Mouse (Mus musculus) kidney, postnatal 25 days (tissue): Measurements from ENCODE around the gene Hint1.

Experiments
- DNase-seq, 2 experiments: peaks; one replicate each; pipeline ENCODE4 v3.0.0; 2021; ENCODE audit warnings: mixed read lengths in 2 of 2

Hint1 gene

DNA sequence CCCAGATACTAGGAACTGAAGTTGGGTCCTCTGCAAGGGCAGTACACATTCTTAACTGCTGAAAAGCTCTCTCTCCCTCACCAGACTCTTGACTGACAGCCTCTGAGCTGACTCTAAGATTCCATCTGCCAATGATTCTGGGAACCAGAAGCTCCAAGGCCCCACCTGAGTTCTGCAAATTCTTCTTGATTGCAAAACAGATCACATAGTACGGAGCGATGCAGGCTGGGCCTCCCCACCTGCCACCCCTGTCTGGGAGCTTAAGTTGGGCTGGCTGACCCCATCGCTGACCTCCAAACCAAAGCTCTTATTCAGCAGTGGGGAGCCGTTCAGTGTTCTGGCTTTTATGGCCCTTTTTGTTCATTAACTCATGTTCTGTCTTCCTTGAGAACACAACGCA lies 31.3 kb downstream of the Hint1 start:
- DNase-seq = peak; percentile 76 to 94

DNA sequence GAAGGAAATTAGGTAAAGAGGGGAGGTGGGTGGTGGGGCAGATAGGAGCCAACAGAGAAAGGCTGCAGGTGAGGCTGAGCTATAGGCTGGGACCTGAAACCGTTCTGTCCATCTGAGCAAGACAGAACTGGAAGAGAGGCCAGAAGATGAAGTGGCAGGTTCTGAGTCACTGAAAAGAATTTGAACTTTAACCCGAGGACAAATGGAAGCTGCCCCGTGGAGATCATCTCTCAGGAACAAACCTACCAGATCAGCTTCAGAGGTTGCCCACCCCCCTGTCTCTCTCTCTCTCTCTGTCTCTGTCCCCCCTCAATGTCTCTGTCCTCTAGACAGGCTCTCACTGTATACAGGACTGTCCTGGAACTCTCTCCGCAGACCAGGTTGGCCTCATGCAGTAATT lies 33.5 kb downstream of the Hint1 start:
- peak in 1 of 2 experiments; percentile 64 for DNase-seq

- peak; percentile 87 to 95 for DNase-seq
Observed at GRCm38 (mm10) chr11:54902333-54903323, 36.4 kb downstream of the Hint1 start, which contains the start of gene Gpx3. Gene Gpx3, plus strand, starts transcription at chr11:54902453.

DNA sequence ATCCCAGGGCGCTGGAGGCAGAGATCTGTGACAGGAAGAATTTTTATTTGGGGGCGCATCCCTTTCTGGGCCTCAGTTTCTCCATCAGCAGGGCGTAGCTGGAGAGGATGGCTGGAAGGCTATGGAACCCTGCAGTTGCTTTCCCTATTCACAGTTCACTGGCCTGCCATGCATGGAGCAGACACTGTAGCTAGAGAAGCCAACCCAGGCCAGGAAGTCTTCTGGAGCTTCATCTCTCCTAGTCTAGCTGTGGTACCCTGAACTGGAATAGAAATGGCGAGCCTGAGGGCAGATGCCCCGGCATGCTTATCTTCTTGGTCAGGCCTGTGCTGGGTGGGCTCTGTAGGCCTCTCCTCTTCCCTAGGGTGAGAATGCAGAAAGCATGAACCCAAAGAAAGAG lies 37.2 kb downstream of the Hint1 start:
- DNase-seq = no peak

DNA sequence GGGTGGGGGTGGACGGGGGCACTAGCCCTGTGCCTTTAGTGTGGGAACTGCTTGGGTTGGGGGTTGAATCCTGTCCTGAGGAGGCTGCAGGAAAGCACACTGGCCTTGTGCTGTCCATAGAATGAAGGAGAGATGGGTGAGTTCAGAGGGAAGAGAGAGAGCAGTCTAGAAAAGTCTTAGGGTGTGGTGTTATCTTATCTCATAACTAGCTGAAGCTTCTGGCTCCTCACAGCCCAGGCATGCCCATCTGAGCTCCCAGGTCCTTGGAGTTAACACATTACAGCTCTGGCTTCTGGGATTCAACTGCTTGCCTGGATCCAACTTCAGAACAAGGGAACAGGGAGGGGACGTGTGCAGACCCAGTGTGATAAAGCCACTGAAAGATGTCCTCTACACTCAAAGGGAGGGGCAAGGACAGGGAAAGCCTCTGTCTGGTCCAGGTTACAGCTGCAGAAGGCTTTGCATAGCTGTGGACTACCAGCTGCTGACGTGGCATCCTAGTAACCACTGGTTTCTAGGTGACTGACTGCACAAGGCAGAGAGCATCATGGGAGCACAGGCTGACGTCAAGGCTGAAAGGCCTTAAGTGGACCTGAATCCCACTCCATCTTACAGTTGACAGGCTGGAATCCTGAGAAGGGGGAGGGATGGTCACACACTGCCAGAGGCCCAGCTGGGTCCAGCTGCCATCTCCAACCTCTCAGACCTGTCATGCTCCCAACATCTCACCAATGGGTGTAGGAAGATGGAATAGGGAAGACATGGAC lies 37.9 kb downstream of the Hint1 start:
- DNase-seq = peak in 1 of 2 experiments; percentile 85

DNA sequence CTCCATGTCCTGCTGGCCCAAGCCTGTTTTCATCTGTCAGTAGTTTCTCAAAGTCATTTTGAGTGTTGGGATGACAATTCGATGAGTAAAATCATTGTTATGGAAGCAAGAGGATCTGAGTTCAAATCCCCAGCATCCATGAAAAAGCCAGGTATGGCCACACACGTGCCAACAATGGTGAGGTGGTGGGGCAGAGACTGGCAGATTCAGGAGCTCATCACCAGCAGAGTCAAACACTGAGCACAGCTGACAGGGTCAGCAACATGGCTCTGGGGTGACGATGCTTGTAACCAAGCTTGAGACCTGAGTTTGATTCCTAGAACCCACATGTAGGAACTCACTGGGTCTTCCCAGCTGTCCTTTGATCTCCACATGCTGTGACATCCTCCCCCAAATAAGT lies 38.9 kb downstream of the Hint1 start:
- DNase-seq = no peak

- peak; percentile 66 to 87 for DNase-seq
Observed at GRCm38 (mm10) chr11:54905931-54906330, 39.7 kb downstream of the Hint1 start.

GRCm38 (mm10) chr11:54906466-54906865 lies 40.3 kb downstream of the Hint1 start:
- DNase-seq = peak in 1 of 2 experiments; percentile 49

DNA sequence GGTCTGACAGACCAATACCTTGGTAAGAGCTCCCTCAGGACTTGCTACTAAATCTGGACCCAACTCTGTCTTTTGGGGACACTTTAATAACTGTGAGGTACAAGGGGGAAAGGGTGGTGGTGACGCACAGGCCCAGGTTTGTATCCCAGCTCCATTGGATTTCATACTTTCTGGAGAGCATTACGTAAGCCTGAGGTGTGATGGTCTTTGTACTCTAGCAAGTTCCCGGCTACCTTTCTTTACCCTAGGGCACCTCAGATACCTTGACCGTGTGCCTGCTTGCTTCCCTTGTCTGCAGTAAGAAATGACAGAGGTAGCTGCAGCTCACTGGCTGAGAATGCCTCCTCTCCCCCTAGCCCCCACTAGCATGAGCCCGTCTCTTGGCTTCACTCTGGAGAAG lies 41.1 kb downstream of the Hint1 start:
- DNase-seq = peak in 1 of 2 experiments; percentile 37

- peak in 1 of 2 experiments; percentile 61 for DNase-seq
Observed at GRCm38 (mm10) chr11:54909273-54909672, 43.1 kb downstream of the Hint1 start.

- DNase-seq = peak in 1 of 2 experiments; percentile 75
Observed at GRCm38 (mm10) chr11:54910081-54910665, 44.0 kb downstream of the Hint1 start.

DNA sequence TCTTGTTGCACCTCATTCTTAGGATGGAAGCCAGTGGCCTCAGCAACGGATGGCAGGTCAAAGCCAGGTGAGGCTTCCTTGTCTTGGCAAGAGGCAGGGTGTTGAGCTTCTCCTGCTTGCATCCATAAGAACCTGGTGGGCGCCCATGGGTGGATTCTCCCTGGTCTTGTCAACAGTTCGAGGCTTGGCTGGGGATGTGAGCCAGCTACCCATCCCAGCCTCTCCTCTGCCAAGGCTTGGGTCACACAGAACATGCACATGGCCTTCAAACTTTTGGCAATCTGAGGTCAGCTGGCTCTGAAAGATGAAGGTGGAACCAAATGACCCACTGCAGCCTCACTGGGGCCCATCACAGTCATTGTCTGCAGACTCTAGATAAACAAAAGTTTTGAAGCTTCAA lies 45.0 kb downstream of the Hint1 start:
- DNase-seq = peak; percentile 67 to 85

- no peak for DNase-seq
Observed at GRCm38 (mm10) chr11:54911671-54912502, 45.7 kb downstream of the Hint1 start.

DNA sequence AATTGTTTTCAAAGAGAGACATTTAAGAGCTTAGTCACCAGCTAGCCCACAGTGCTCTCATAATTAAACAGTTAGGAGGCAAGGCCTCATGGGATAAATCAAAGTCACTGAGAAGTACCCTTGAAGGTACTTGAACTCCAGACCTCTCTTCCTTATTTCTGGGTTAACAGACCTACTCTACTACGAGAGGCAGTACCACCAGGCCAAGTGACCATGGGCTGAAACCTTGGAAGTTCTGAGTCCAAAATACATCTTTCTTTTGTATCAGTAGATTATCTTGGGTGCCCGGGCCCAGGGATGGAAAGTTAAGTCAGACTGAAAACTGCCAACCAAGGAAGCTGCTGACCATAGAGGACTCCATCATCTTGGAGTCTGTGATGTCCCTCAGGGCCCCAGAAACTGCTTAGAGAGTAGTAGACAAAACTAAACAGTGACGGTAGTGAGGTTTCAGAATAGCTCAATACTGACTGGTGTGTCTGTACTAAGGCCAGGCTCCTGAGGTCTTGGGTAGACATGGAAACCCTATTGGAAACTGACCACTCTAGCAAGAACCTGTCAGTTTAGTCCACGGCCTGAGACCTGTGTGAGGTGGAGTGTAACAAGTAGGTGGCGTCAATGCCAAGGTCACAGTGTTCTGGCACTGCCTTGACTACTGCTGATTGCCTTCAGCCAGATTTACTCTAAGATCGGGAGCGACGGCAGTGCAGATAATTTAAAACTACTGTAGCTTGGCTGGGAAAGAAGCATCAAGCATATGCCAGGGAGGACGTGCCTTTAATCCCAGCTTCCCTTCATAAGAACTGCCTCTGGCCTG lies 46.5 kb downstream of the Hint1 start:
- DNase-seq = peak in 1 of 2 experiments; percentile 81

- DNase-seq = no peak
Observed at GRCm38 (mm10) chr11:54913841-54914240, 47.7 kb downstream of the Hint1 start.

- no peak for DNase-seq
Observed at GRCm38 (mm10) chr11:54917461-54917860, 51.3 kb downstream of the Hint1 start.

- DNase-seq = no peak
Observed at GRCm38 (mm10) chr11:54918273-54918672, 52.1 kb downstream of the Hint1 start.
